Mouse (Mus musculus) left cerebral cortex, adult 11 months (tissue): ENCODE results near the gene Smarca4.

ENCODE experiments used
- DNase-seq: peaks from one replicate; pipeline ENCODE4 v3.0.0; 2022; ENCODE audit warnings: low spot score

The Smarca4 gene

GRCm38 (mm10) chr9:21723377-21724146 is 107.6 kb downstream of the Smarca4 start, which contains the start of gene Ldlr:
TSS of gene Ldlr (plus strand) at chr9:21723483.
- peak; percentile 70 for DNase-seq

DNA sequence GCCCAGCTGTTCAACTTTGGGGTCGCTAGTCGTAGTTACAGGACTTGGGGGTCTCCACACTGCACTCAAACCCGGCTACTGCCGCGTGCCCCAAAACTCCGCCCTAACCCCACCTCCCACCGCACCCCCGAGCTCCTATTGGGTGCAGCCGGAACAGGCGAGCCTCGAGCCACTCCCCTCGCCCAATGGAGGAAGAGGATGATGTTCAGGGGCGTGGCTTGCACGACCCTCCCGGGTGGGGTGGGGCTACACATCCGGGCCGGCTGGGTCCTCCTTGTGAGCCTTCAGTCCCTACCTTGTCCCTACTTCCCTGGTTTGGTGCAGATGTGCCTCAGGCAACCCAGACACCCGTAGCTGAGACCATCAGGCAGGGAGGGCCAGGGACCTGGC is 108.2 kb downstream of the Smarca4 start:
- peak; percentile 87 for DNase-seq

- DNase-seq = no peak
These were observed 109.5 kb downstream of the Smarca4 start for GRCm38 (mm10) chr9:21725224-21726121.

DNA sequence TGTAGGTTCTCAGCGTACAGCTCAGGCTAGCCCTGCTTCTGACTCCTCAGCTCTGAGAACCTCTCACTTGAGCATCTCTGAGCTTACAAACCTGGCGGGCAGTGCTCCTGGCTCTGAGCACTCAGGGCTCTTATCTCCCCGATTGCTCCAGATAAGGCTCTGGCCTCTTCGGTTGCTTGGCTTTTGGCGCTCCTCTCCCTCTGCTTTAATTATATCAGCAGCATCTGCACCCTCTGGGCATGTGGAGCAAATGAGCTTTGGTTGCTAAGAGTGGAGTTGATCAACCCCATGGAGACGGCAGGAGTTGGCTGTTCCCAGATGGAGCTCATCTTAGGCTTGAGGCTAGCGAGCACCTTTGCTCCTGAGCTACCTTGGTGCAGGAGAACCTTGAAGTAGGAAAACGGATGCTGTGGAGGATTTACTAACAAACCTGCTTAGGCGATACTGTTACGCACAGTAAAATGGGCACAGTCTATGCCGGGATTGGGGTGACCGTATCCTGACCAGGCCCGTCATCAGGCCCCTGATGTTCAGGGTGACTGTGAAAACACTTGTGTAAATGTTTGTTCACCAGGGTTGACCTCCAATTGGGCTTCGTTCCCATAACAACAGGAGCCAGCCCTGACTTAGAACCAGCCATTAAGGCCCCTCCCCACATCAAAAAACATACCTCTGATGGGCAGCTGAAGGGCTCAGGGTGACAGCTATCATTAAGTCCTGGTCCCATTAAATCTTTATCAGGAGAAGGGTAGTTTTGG is 110.4 kb downstream of the Smarca4 start:
- DNase-seq = no peak

- DNase-seq = no peak
These were observed 112.4 kb downstream of the Smarca4 start for GRCm38 (mm10) chr9:21728261-21728832.

DNA sequence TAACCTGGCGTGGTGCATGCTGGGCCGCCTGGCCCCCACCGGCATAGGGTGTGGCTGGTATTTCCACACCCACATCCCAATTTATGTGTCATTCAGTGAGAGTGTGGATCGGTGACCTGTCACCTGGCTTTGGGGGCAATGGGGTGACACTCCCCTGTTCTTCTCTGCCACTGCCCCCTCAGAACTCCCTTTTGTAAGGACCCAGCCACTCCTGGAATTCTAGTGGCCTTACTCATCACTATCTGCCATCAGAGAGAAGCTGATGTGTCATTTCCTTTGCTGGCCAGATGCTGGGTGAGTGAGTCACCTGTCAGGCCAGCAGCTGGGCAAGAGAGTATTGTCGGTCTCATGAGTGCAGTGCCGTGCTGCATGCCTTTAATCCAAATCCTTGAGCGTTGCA is 113.3 kb downstream of the Smarca4 start:
- DNase-seq = no peak

- no peak for DNase-seq
These were observed 116.3 kb downstream of the Smarca4 start for GRCm38 (mm10) chr9:21732288-21732687.

DNA sequence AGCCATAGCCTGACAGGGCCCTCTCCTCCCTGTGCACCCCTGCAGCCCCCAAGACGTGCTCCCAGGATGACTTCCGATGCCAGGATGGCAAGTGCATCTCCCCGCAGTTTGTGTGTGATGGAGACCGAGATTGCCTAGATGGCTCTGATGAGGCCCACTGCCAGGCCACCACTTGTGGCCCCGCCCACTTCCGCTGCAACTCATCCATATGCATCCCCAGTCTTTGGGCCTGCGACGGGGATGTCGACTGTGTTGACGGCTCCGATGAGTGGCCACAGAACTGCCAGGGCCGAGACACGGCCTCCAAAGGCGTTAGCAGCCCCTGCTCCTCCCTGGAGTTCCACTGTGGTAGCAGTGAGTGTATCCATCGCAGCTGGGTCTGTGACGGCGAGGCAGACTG is 117.5 kb downstream of the Smarca4 start:
- no peak for DNase-seq

GRCm38 (mm10) chr9:21733989-21734388 is 118.0 kb downstream of the Smarca4 start:
- DNase-seq = no peak

GRCm38 (mm10) chr9:21735126-21735525 is 119.2 kb downstream of the Smarca4 start:
- DNase-seq = no peak

- DNase-seq = no peak
These were observed 120.6 kb downstream of the Smarca4 start for GRCm38 (mm10) chr9:21736580-21736979.

DNA sequence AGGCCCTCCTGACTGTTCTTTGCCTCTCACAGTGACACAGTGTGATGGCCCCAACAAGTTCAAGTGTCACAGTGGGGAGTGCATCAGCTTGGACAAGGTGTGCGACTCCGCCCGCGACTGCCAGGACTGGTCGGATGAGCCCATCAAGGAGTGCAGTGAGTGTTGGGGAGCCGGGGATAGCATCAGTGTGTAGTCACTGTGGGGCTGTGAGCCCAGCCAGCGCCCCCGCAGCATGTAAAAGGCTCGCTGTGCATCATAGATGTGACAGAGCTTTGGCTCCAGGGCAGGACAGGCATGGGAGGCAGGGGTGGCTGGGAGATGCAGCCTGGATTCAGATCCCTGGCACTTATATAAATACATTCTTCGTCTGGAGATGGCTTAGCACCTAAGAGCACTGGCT is 121.2 kb downstream of the Smarca4 start:
- DNase-seq = no peak

DNA sequence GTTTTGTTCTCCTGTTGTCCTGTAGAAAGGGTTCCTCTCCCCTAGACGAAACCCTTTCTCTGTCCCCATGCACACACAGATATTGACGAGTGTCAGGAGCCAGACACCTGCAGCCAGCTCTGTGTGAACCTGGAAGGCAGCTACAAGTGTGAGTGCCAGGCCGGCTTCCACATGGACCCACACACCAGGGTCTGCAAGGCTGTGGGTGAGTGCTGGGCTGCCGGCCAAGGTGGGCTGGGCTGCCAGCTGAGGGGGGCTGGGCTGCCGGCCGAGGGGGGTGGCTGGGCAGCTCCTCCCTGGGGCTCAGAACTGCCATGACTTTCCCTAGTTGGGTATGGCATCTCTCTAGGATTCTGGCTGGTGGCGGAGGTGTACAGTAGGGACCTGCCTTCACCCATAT is 122.8 kb downstream of the Smarca4 start:
- no peak for DNase-seq

DNA sequence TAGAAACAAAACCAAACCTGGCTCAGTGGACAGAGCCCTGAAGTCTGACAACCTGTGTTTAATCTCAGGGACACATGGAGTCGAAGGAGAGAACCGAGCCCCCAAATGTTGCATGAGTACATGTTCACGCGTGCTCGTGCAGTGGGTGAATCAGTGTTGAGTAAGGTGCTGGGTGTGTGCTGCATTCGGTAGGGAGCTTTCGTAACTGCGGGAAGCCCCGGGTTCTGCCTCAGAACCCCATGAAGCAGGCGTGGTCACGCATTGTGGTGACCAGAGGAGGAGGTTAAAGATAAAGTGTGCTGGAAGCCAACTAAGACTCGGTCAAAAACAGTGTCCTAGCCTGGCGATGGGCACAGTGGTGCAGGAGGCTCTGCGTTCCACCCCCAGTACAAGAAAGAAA is 124.5 kb downstream of the Smarca4 start:
- no peak for DNase-seq

DNA sequence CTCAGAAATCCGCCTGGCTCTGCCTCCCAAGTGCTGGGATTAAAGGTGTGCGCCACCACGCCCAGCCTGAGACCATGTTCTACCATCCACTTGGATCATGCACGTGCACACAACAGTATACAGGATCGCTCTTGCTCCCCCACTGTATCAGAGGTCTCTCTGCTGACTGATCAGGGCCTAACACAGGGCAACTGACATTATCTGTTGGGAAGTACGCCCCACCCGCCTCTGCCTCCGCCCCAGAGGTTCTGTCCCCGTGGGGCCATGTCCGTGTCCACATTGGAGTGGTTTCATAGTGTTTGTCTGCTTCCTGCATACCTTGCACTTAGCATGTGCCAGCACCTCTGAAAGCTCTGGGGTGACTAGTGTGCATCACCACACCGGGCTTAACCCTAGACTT is 125.5 kb downstream of the Smarca4 start:
- no peak for DNase-seq

GRCm38 (mm10) chr9:21747238-21747774 is 131.3 kb downstream of the Smarca4 start:
- DNase-seq = no peak

DNA sequence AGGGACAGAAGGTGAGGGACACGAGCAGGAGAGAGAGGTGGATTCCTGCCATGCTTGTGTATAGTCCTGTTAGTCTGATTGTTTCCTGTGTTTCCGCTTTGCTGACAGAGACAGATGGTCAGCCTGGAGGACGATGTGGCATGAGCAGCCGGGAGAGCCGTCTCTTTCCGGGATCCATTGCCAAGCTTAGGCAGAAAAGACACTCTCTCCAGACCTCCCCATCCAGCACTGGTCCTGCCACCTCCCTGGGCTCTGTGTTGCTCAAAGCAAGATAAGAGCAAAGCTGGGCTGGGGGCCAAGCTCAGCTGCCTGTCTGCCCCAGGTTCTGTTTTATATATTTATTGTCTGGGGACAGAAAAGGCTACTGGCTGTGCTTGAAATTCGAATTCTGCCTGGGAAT is 132.1 kb downstream of the Smarca4 start:
- no peak for DNase-seq

GRCm38 (mm10) chr9:21748491-21748890 is 132.5 kb downstream of the Smarca4 start:
- DNase-seq = no peak

DNA sequence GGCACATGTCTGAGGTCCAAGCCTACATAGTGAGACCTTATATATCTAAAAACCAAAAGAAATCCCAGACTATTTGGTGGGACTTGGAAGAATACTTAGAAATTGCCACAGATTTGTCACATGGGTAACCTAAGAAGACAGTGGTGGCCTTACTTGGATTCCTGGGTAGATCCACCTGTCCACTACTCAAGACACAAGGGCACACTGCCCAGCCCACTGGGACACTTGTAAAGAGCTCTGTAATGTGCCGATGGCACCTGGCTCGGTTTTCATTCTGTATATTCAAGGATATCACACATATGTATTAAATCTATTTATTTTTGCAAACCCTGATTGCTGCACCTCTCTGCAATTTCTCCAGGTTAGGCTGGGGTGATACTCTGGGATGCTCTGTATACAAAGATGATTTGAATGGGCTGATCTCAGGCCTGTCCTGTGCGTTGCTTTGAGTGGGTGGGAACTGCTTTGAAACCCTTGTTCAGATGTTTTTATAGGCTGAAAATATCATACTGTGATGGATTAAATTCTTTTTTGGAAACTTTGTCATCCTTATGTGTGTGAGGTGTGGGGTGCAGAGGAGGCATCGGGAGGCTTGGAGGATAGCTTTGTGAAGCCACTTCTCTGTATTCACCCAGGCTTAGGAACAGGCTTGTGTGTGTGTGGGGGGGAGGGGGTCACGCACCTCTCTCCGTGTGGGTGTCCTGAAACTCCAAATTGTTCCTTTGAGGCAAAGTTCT is 133.6 kb downstream of the Smarca4 start:
- no peak for DNase-seq

DNA sequence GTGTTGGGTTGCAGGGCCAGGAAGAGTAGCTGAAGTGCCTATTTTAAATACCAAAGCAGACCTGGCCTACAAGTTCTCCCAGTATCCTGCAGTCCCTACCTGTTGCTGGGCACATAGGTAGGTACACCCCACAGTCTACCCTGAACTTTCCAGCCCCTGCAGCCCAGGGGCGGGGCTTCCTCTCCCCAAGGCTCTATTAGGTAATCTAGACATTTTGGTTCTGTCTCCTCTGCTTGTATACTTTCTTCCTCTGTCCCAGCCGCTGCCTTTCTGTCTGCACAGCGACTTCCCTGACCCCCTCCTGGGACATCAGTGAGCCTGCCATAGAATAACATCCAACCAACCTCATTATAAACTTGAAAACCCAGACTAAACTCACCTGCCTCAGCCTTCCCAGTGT is 134.4 kb downstream of the Smarca4 start:
- no peak for DNase-seq

GRCm38 (mm10) chr9:21751347-21751746 is 135.4 kb downstream of the Smarca4 start:
- no peak for DNase-seq
